Mouse (Mus musculus): ENCODE data around the gene Ercc4.

DNA sequence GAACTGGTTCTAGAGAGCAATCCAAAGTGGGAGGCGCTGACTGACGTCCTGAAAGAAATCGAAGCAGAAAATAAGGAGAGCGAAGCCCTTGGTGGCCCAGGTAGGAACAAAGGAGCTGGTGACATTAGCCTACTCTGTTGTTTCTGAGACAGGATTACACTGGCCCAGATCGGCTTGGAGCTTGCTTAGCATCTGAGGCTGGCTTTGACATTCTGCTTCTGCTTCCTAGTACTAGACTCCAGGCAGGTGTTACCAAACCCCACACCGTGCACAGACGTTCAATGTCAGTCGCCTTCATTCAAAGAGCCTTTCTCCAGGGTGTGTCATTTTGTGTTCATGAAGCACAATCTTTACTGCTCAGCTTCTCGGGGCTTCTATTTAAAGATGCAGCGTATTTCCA lies 18.1 kb downstream of the Ercc4 start:
- TF ChIP-seq CTCF (IDR thresholded peaks at IDR 0.05; ENCODE audit: low read depth) = no peak
- no peak for TF ChIP-seq EP300 (IDR thresholded peaks at IDR 0.05; ENCODE audit: low read depth)

All from liver, embryonic 14.5 days (tissue).